Mouse (Mus musculus) MEL (cell line): ENCODE data around the gene Spata1. TPM values are rescaled to one million over a fixed set of nuclear protein-coding genes. Genes with fewer than 3 reads are reported as not detected.

ENCODE experiments used
- DNase-seq: peaks from one replicate; pipeline ENCODE4 v3.0.0; 2011; ENCODE audit warnings: low read depth, low spot score
- H3K27ac ChIP-seq: 2 replicates; pipeline ENCODE4 v1.5.1; 2012; ENCODE audit warnings: low read depth, mild to moderate bottlenecking, control low read depth, low read length, moderate library complexity; ENCODE audit not compliant: control insufficient read depth
- H3K27me3 ChIP-seq, 2 experiments: fragments of 150-350 bp in 1 of 2; sonication (generic) in 1 of 2; 2 replicates each; pipeline ENCODE4 v1.6.1; 2012; ENCODE audit warnings: low read length in 2 of 2, mild to moderate bottlenecking in 2 of 2, improper control_type of control experiment in 1 of 2, moderate library complexity in 1 of 2; ENCODE audit not compliant: insufficient read depth in 2 of 2, control insufficient read depth in 1 of 2
- H3K36me3 ChIP-seq, 2 experiments: 2 replicates each; pipeline ENCODE4 v1.6.1; 2012 to 2014; ENCODE audit warnings: low read length in 2 of 2, improper control_type of control experiment in 1 of 2, inconsistent platforms in 1 of 2, mild to moderate bottlenecking in 1 of 2; ENCODE audit not compliant: insufficient read depth in 2 of 2, control insufficient read depth in 1 of 2
- H3K4me1 ChIP-seq, 2 experiments: fragments of 150-350 bp in 1 of 2; sonication (generic) in 1 of 2; 2 replicates each; pipeline ENCODE4 v1.6.1; 2012; ENCODE audit warnings: low read length in 2 of 2, improper control_type of control experiment in 1 of 2, mild to moderate bottlenecking in 1 of 2; ENCODE audit not compliant: insufficient read depth in 2 of 2, control insufficient read depth in 1 of 2
- H3K4me3 ChIP-seq, 2 experiments: fragments of 150-350 bp in 1 of 2; sonication (generic) in 1 of 2; 2 replicates each; pipeline ENCODE4 v1.5.1; 2012; ENCODE audit warnings: low read depth in 2 of 2, low read length in 2 of 2, mild to moderate bottlenecking in 2 of 2, moderate library complexity in 2 of 2, control low read depth in 1 of 2, improper control_type of control experiment in 1 of 2; ENCODE audit not compliant: control insufficient read depth in 1 of 2, insufficient read depth in 1 of 2
- H3K79me2 ChIP-seq: 2 replicates; pipeline ENCODE4 v1.6.1; 2012; ENCODE audit warnings: mild to moderate bottlenecking, low read length, moderate library complexity; ENCODE audit not compliant: control insufficient read depth, poor library complexity, insufficient read depth
- H3K9ac ChIP-seq: 2 replicates; pipeline ENCODE4 v1.6.1; 2012; ENCODE audit warnings: low read depth, mild to moderate bottlenecking, control low read depth, low read length, moderate library complexity; ENCODE audit not compliant: control insufficient read depth, poor library complexity, severe bottlenecking
- H3K9me3 ChIP-seq: fragments of 150-350 bp; sonication (generic); replicated peaks from 2 replicates; pipeline ENCODE4 v1.6.1; 2012; ENCODE audit warnings: mild to moderate bottlenecking, low read length, improper control_type of control experiment, moderate library complexity; ENCODE audit not compliant: insufficient read depth
- BHLHE40 ChIP-seq: IDR thresholded peaks from 2 replicates; pipeline ENCODE4 v1.6.1; 2012; ENCODE audit warnings: low read depth, mild to moderate bottlenecking, inconsistent platforms, low read length, improper control_type of control experiment, borderline replicate concordance
- CTCF ChIP-seq, 3 experiments: IDR thresholded peaks in 2 of 3; conservative IDR thresholded peaks in 1 of 3; 2 replicates each; pipeline ENCODE4 v1.5.1; 2011 to 2012; ENCODE audit warnings: low read length in 3 of 3, low read depth in 2 of 3, mild to moderate bottlenecking in 2 of 3, improper control_type of control experiment in 1 of 3, inconsistent platforms in 1 of 3, mixed read lengths in 1 of 3, moderate library complexity in 1 of 3; ENCODE audit not compliant: control insufficient read depth in 1 of 3, insufficient read depth in 1 of 3, poor library complexity in 1 of 3, severe bottlenecking in 1 of 3
- E2F4 ChIP-seq: IDR thresholded peaks from 2 replicates; pipeline ENCODE4 v1.6.1; 2011; ENCODE audit warnings: low read depth, low read length, improper control_type of control experiment, borderline replicate concordance
- ELF1 ChIP-seq: IDR thresholded peaks from 2 replicates; pipeline ENCODE4 v1.6.1; 2014; ENCODE audit warnings: low read depth, mild to moderate bottlenecking, inconsistent platforms, low read length, improper control_type of control experiment, moderate library complexity
- ETS1 ChIP-seq: IDR thresholded peaks from 2 replicates; pipeline ENCODE4 v1.6.1; 2012; ENCODE audit warnings: low read depth, mild to moderate bottlenecking, inconsistent platforms, low read length, improper control_type of control experiment, moderate library complexity
- GABPA ChIP-seq: IDR thresholded peaks from 2 replicates; pipeline ENCODE4 v1.6.1; 2012; ENCODE audit warnings: low read depth, mild to moderate bottlenecking, inconsistent platforms, low read length, improper control_type of control experiment, moderate library complexity
- GATA1 ChIP-seq: IDR thresholded peaks from 2 replicates; pipeline ENCODE4 v1.6.1; 2011; ENCODE audit warnings: low read depth, low read length, improper control_type of control experiment
- JUND ChIP-seq: IDR thresholded peaks from 2 replicates; pipeline ENCODE4 v1.6.1; 2011; ENCODE audit warnings: low read depth, mild to moderate bottlenecking, improper control_type of control experiment, low read length
- KAT2A ChIP-seq: conservative IDR thresholded peaks from 2 replicates; pipeline ENCODE4 v1.6.1; 2012; ENCODE audit warnings: low read depth, low read length, improper control_type of control experiment, inconsistent platforms
- MAFK ChIP-seq: IDR thresholded peaks from 2 replicates; pipeline ENCODE4 v1.6.1; 2011; ENCODE audit warnings: low read depth, mild to moderate bottlenecking, low read length, improper control_type of control experiment, borderline replicate concordance
- MAX ChIP-seq: IDR thresholded peaks from 2 replicates; pipeline ENCODE4 v1.6.1; 2011; ENCODE audit warnings: low read length, improper control_type of control experiment
- MAZ ChIP-seq: IDR thresholded peaks from 2 replicates; pipeline ENCODE4 v1.6.1; 2012; ENCODE audit warnings: low read depth, mild to moderate bottlenecking, inconsistent platforms, low read length, improper control_type of control experiment
- MEF2A ChIP-seq: IDR thresholded peaks from 2 replicates; pipeline ENCODE4 v1.6.1; 2014; ENCODE audit warnings: low read depth, mild to moderate bottlenecking, inconsistent platforms, low read length, improper control_type of control experiment; ENCODE audit not compliant: poor library complexity, insufficient replicate concordance, severe bottlenecking; ENCODE audit errors: extremely low read depth
- MYB ChIP-seq: IDR thresholded peaks from 2 replicates; pipeline ENCODE4 v1.6.1; 2011; ENCODE audit warnings: mild to moderate bottlenecking, low read depth, low read length, improper control_type of control experiment
- MYC ChIP-seq: IDR thresholded peaks from 2 replicates; pipeline ENCODE4 v1.6.1; 2011; ENCODE audit warnings: low read depth, mild to moderate bottlenecking, low read length, improper control_type of control experiment, moderate library complexity
- NELFE ChIP-seq: IDR thresholded peaks from 2 replicates; pipeline ENCODE4 v1.6.1; 2011; ENCODE audit warnings: low read depth, low read length, improper control_type of control experiment
- NRF1 ChIP-seq: IDR thresholded peaks from 2 replicates; pipeline ENCODE4 v1.6.1; 2014; ENCODE audit warnings: low read depth, mild to moderate bottlenecking, inconsistent platforms, low read length, improper control_type of control experiment, moderate library complexity; ENCODE audit not compliant: poor library complexity, insufficient read depth, severe bottlenecking
- POLR2A ChIP-seq, 2 experiments: IDR thresholded peaks; 2 replicates each; pipeline ENCODE4 v1.6.1; 2011 to 2012; ENCODE audit warnings: low read length in 2 of 2, mild to moderate bottlenecking in 2 of 2, control low read depth in 1 of 2, improper control_type of control experiment in 1 of 2, low read depth in 1 of 2, moderate library complexity in 1 of 2; ENCODE audit not compliant: control insufficient read depth in 1 of 2, insufficient read depth in 1 of 2, poor library complexity in 1 of 2
- POLR2AphosphoS2 ChIP-seq: IDR thresholded peaks from 2 replicates; pipeline ENCODE4 v1.6.1; 2011; ENCODE audit warnings: low read length, improper control_type of control experiment
- RCOR1 ChIP-seq: IDR thresholded peaks from 2 replicates; pipeline ENCODE4 v1.6.1; 2012; ENCODE audit warnings: low read depth, mild to moderate bottlenecking, inconsistent platforms, low read length, improper control_type of control experiment
- SIN3A ChIP-seq: IDR thresholded peaks from 2 replicates; pipeline ENCODE4 v1.6.1; 2012; ENCODE audit warnings: low read length, improper control_type of control experiment, inconsistent platforms
- TAL1 ChIP-seq: IDR thresholded peaks from 2 replicates; pipeline ENCODE4 v1.6.1; 2012; ENCODE audit warnings: mild to moderate bottlenecking, inconsistent platforms, low read length, moderate library complexity, mixed read lengths
- TCF12 ChIP-seq: IDR thresholded peaks from 2 replicates; pipeline ENCODE4 v1.6.1; 2014; ENCODE audit warnings: low read depth, mild to moderate bottlenecking, inconsistent platforms, low read length, improper control_type of control experiment, moderate library complexity
- UBTF ChIP-seq: IDR thresholded peaks from 2 replicates; pipeline ENCODE4 v1.6.1; 2012; ENCODE audit warnings: low read depth, mild to moderate bottlenecking, inconsistent platforms, low read length, improper control_type of control experiment, moderate library complexity, borderline replicate concordance; ENCODE audit not compliant: insufficient read depth
- ZKSCAN1 ChIP-seq: IDR thresholded peaks from 2 replicates; pipeline ENCODE4 v1.6.1; 2012; ENCODE audit warnings: low read depth, mild to moderate bottlenecking, inconsistent platforms, low read length, improper control_type of control experiment, moderate library complexity
- ZNF384 ChIP-seq: IDR thresholded peaks from 2 replicates; pipeline ENCODE4 v1.6.1; 2012; ENCODE audit warnings: low read depth, mild to moderate bottlenecking, inconsistent platforms, low read length, improper control_type of control experiment
- polyA plus RNA-seq, 2 experiments: library from polyadenylated mRNA; stranded (reverse) in 1 of 2; unstranded in 1 of 2; fragments of >175 nt in 1 of 2; fragments of >200 nt in 1 of 2; gene quantifications; 2 replicates each; pipeline versions ENCODE4 v1.2.1 to v1.2.4; 2012; ENCODE audit warnings: low replicate concordance in 2 of 2, low read depth in 1 of 2; ENCODE audit not compliant: insufficient read length in 2 of 2, insufficient read depth in 1 of 2, missing spikeins in 1 of 2
- total RNA-seq: library from RNA; depleted of rRNA; stranded (reverse); fragments of 300-350 nt; gene quantifications from 2 replicates; pipeline ENCODE4 v1.2.3, GENCODE M21; 2012

The Spata1 gene
- total and polyA plus RNA-seq, 3 experiments, result 1.1 to 1.9 TPM; not detected in 1

- Histone ChIP-seq H3K9me3 (no peaks in the 10 kb centered on the region), H3K9ac (peak within 1 kb of the TSS; percentile 95), H3K27ac (peak within 1 kb of the TSS; percentile 83), H3K27me3 (no peaks in the 10 kb centered on the region), H3K4me1 (peaks cover 0 to 11% of the 10 kb centered on the region in 2 experiments; a peak in 3 of 4 replicates), H3K4me3 (peak within 1 kb of the TSS; percentile 67 to 98), H3K79me2 (no peaks in the 10 kb centered on the region), H3K36me3 (peaks cover 0 to 8% of the 10 kb centered on the region in 2 experiments; a peak in 2 of 4 replicates)
- no peak for DNase-seq
- TF ChIP-seq MAZ (no peak), UBTF (no peak), GATA1 (no peak), POLR2AphosphoS2 (no peak), RCOR1 (no peak), JUND (no peak), KAT2A (no peak), ELF1 (no peak), MYC (no peak), ZKSCAN1 (no peak), ZNF384 (no peak)
- TF ChIP-seq, all 39 proteins: peak for 0
These were observed 49.8 kb downstream of the Spata1 start, which contains the start of gene Ctbs for GRCm38 (mm10) chr3:146449745-146450250. Ctbs (plus strand) TSS chr3:146449795.

GRCm38 (mm10) chr3:146448969-146449368 is 50.6 kb downstream of the Spata1 start:
- H3K27me3 ChIP-seq, result no peaks in the 10 kb centered on the region

GRCm38 (mm10) chr3:146448372-146448771 is 51.2 kb downstream of the Spata1 start:
- Histone ChIP-seq H3K27ac (no peak overlapping the region), H3K9me3 (no peaks in the 10 kb centered on the region), H3K9ac (no peak overlapping the region), H3K4me3 (no peak overlapping the region), H3K36me3 (peaks cover 0 to 8% of the 10 kb centered on the region in 2 experiments; a peak in 2 of 4 replicates), H3K27me3 (no peaks in the 10 kb centered on the region), H3K4me1 (peaks cover 0 to 11% of the 10 kb centered on the region in 2 experiments; a peak in 3 of 4 replicates), H3K79me2 (no peaks in the 10 kb centered on the region)
- peak; percentile 14 for DNase-seq
- TF ChIP-seq POLR2A (IDR thresholded peaks at IDR 0.05; ENCODE audit: control insufficient read depth in 1 of 2, insufficient read depth in 1 of 2, low read depth in 1 of 2, low read length in 2 of 2, poor library complexity in 1 of 2) (no peak), MYC (no peak), CTCF (IDR thresholded peaks at IDR 0.05 in 2 of 3, conservative IDR thresholded peaks at IDR 0.05 in 1 of 3; ENCODE audit: control insufficient read depth in 1 of 3, insufficient read depth in 1 of 3, low read depth in 2 of 3, low read length in 3 of 3, poor library complexity in 1 of 3, severe bottlenecking in 1 of 3) (no peak), TCF12 (no peak), POLR2AphosphoS2 (no peak), ZNF384 (no peak), GATA1 (no peak), MAX (no peak), NELFE (no peak), MEF2A (no peak), MYB (no peak), BHLHE40 (no peak), E2F4 (no peak), TAL1 (no peak), GABPA (no peak), SIN3A (no peak)

More at GRCm38 (mm10) chr3:146448969-146449368, 50.6 kb downstream of the Spata1 start:
- Histone ChIP-seq H3K79me2 (no peaks in the 10 kb centered on the region), H3K36me3 (peaks cover 0 to 8% of the 10 kb centered on the region in 2 experiments; a peak in 2 of 4 replicates), H3K27ac (no peak overlapping the region), H3K9ac (no peak overlapping the region), H3K4me1 (peaks cover 0 to 11% of the 10 kb centered on the region in 2 experiments; a peak in 3 of 4 replicates), H3K9me3 (no peaks in the 10 kb centered on the region), H3K4me3 (no peak overlapping the region)
- DNase-seq, result no peak
- TF ChIP-seq NRF1 (no peak), NELFE (no peak), MAFK (no peak), SIN3A (no peak), POLR2A (IDR thresholded peaks at IDR 0.05; ENCODE audit: control insufficient read depth in 1 of 2, insufficient read depth in 1 of 2, low read depth in 1 of 2, low read length in 2 of 2, poor library complexity in 1 of 2) (no peak), ETS1 (no peak), E2F4 (no peak)
